Mouse (Mus musculus) cortical plate, adult 2 months (tissue): Measurements from ENCODE around the gene Plch1.

Experiments
- CTCF ChIP-seq: fragments of 200-500 bp; IDR thresholded peaks from 2 replicates; pipeline ENCODE4 v1.5.1; 2011; ENCODE audit warnings: mild to moderate bottlenecking, control low read depth, low read length; ENCODE audit not compliant: insufficient read depth; ENCODE audit errors: extremely low read depth
- POLR2A ChIP-seq: fragments of 200-500 bp; IDR thresholded peaks from 2 replicates; pipeline ENCODE4 v1.6.1; 2011; ENCODE audit warnings: mild to moderate bottlenecking, low read length, control low read depth; ENCODE audit not compliant: insufficient read depth; ENCODE audit errors: extremely low read depth

DNA sequence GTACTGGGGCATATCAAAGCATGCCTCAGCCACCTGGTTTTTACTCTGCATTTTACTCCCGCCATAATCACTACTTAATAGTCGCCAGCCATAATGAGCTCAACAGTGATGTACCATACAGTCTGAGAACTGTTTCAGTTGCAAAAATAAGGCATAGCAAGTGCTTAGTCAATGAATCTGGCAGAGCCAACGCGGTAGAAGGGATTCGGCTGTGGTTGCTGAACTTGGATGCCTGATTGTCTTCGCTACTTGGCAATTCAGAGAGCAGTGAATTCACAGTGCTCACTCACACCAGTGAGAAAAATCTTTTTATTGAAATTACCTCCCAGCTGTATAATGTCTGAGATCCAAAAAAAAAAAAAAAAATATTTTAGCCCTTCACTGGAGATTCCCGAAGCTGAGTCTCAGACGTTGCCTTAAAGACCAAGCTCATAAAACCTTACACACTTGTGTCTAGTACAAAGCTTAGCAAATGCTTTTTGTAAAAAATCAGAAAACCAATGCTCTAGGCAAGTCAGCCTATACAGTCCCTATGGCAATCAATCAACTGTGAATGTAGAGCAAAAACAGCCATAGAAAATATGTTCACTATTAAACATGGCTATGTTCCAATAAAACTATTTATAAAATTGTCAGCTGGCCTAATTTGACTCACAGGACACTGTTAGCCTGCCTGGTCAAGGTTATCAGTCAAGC is 62.2 kb downstream of the Plch1 start:
- no peak for TF ChIP-seq POLR2A
- TF ChIP-seq CTCF = no peak
